In genomic region chr16:97239626-97240025, GRCm38 (mm10) we compare ENCODE assay signal across 29 mouse cellular contexts.
DNase-seq lines count a peak whose midpoint lies in the region; ATAC-seq and TF ChIP-seq lines count a peak whose summit lies in the region.
"Had no signal": no experiment of that assay in that cellular context is flagged by ENCODE, and none has a peak within 500 bp of the region (broad histone marks: within the 10 kb centered on the region; RNA-seq: fewer than 3 reads in every experiment).

No protein-coding gene starts in this region.

- 60% methylated on average over 5 of the region's 5 CpGs for WGBS in liver, embryonic 11.5 days

- no peaks in the 10 kb centered on the region for H3K36me3 ChIP-seq in liver, embryonic 11.5 days (ENCODE audit: control insufficient read depth, insufficient read depth, low read length)
- H3K36me3 ChIP-seq: embryonic facial prominence, embryonic 12.5 days; embryonic facial prominence, embryonic 15.5 days; forebrain, embryonic 10.5 days; G1E; heart, embryonic 10.5 days; heart, embryonic 13.5 days; hindbrain, embryonic 12.5 days; hindbrain, embryonic 15.5 days had no signal

- DNase-seq in heart, adult 11 months, result peak; percentile 23
- no peak for DNase-seq in heart, postnatal 14 days
- DNase-seq in liver, embryonic 11.5 days (ENCODE audit: low spot score), result no peak
- DNase-seq in adrenal gland, postnatal 14 days, result no peak
- no peak for DNase-seq in adrenal gland, adult (ENCODE audit: inconsistent age in 2 of 2, low spot score in 1 of 2)
- no peak for DNase-seq in frontal cortex, postnatal 14 days (ENCODE audit: low spot score in 2 of 2)
- DNase-seq: adrenal gland, adult 2 months; adrenal gland, postnatal 36 days; cerebellum, adult 11 months; cerebellum, adult 2 months; cerebellum, adult 9-11 months; cerebellum, postnatal 25 days; gastrocnemius, postnatal 25 days; heart, adult 2 months had no signal

- H3K9ac ChIP-seq in liver, embryonic 11.5 days (ENCODE audit: low read depth, low read length), result no peak overlapping the region
- H3K9ac ChIP-seq: embryonic facial prominence, embryonic 12.5 days; embryonic facial prominence, embryonic 15.5 days; forebrain, embryonic 13.5 days; heart, embryonic 13.5 days; hindbrain, embryonic 12.5 days; hindbrain, embryonic 15.5 days had no signal

- no peak overlapping the region for H3K4me2 ChIP-seq in liver, embryonic 11.5 days
- H3K4me2 ChIP-seq: embryonic facial prominence, embryonic 12.5 days; embryonic facial prominence, embryonic 15.5 days; forebrain, embryonic 13.5 days; heart, embryonic 13.5 days; hindbrain, embryonic 12.5 days; hindbrain, embryonic 15.5 days had no signal

- peaks cover 35% of the 10 kb centered on the region for H3K4me1 ChIP-seq in bone marrow macrophage, adult 2 months (ENCODE audit: control insufficient read depth, insufficient read depth, low read length)
- no peaks in the 10 kb centered on the region for H3K4me1 ChIP-seq in liver, embryonic 11.5 days (replicated peaks; ENCODE audit: control insufficient read depth, insufficient read depth, low read length)
- H3K4me1 ChIP-seq: embryonic facial prominence, embryonic 12.5 days; embryonic facial prominence, embryonic 15.5 days; forebrain, embryonic 10.5 days; forebrain, embryonic 13.5 days; heart, embryonic 10.5 days; heart, embryonic 13.5 days; hindbrain, embryonic 12.5 days; hindbrain, embryonic 15.5 days had no signal

- H3K4me3 ChIP-seq in bone marrow macrophage, adult 2 months (ENCODE audit: insufficient read depth, low read length), result no peak overlapping the region
- no peak overlapping the region for H3K4me3 ChIP-seq in liver, embryonic 11.5 days (ENCODE audit: low read depth, low read length)
- H3K4me3 ChIP-seq: embryonic facial prominence, embryonic 12.5 days; embryonic facial prominence, embryonic 15.5 days; erythroblast, embryonic 14.5 days; forebrain, embryonic 10.5 days; forebrain, embryonic 13.5 days; heart, adult 2 months; heart, embryonic 10.5 days; heart, embryonic 13.5 days; hindbrain, embryonic 12.5 days; hindbrain, embryonic 15.5 days had no signal

- no peak for TF ChIP-seq CTCF in bone marrow macrophage, adult 2 months (IDR thresholded peaks at IDR 0.05; ENCODE audit: low read depth, low read length)

- 0 out of 2 replicates have a peak, but pooled peaks have one; percentile 70 for ATAC-seq in liver, embryonic 11.5 days (replicated peaks; ENCODE audit: low FRiP score)
- ATAC-seq in megakaryocyte progenitor cell, adult 5-6 weeks (replicated peaks; ENCODE audit: poor library complexity), result peak; percentile 60
- ATAC-seq: forebrain, embryonic 13.5 days; forebrain, embryonic 16.5 days; Patski had no signal

- H3K27ac ChIP-seq in bone marrow macrophage, adult 2 months (ENCODE audit: insufficient read depth, low read depth, low read length), result peak overlapping the region; percentile 50
- H3K27ac ChIP-seq in liver, embryonic 11.5 days (ENCODE audit: low read depth, low read length), result no peak overlapping the region
- H3K27ac ChIP-seq: embryonic facial prominence, embryonic 12.5 days; embryonic facial prominence, embryonic 15.5 days; forebrain, embryonic 10.5 days; forebrain, embryonic 13.5 days; heart, adult 2 months; heart, embryonic 10.5 days; heart, embryonic 13.5 days; hindbrain, embryonic 12.5 days; hindbrain, embryonic 15.5 days had no signal

- no peaks in the 10 kb centered on the region for H3K9me3 ChIP-seq in liver, embryonic 11.5 days (ENCODE audit: control insufficient read depth, low read length)
- H3K9me3 ChIP-seq: embryonic facial prominence, embryonic 12.5 days; embryonic facial prominence, embryonic 15.5 days; forebrain, embryonic 10.5 days; forebrain, embryonic 13.5 days; G1E; heart, embryonic 10.5 days; heart, embryonic 13.5 days; hindbrain, embryonic 12.5 days; hindbrain, embryonic 15.5 days had no signal

- intact Hi-C loops in heart, postnatal 14 days (cut with DNase I), result no loop called here

- no peaks in the 10 kb centered on the region for H3K27me3 ChIP-seq in liver, embryonic 11.5 days (replicated peaks; ENCODE audit: control insufficient read depth, insufficient read depth, low read length)
- H3K27me3 ChIP-seq: CH12.LX; embryonic facial prominence, embryonic 12.5 days; embryonic facial prominence, embryonic 15.5 days; forebrain, embryonic 13.5 days; heart, embryonic 13.5 days; hindbrain, embryonic 12.5 days; hindbrain, embryonic 15.5 days; Patski had no signal

- TF ChIP-seq POLR2A in bone marrow macrophage, adult 2 months (IDR thresholded peaks at IDR 0.05; ENCODE audit: borderline replicate concordance, low read depth, low read length), result no peak
